Mouse (Mus musculus) brain, embryonic 14.5 days (tissue): ENCODE data around the gene Erc1.

Experiments
- CTCF ChIP-seq: fragments of 200-500 bp; IDR thresholded peaks from 2 replicates; pipeline ENCODE4 v1.5.1; 2012; ENCODE audit warnings: inconsistent platforms, mild to moderate bottlenecking, moderate library complexity, borderline replicate concordance; ENCODE audit not compliant: insufficient read depth, insufficient read length; ENCODE audit errors: extremely low read depth
- POLR2A ChIP-seq: fragments of 200-500 bp; IDR thresholded peaks from 2 replicates; pipeline ENCODE4 v1.6.1; 2012; ENCODE audit warnings: mild to moderate bottlenecking, inconsistent platforms, borderline replicate concordance; ENCODE audit not compliant: poor library complexity, insufficient read depth, insufficient read length, severe bottlenecking; ENCODE audit errors: extremely low read depth

DNA sequence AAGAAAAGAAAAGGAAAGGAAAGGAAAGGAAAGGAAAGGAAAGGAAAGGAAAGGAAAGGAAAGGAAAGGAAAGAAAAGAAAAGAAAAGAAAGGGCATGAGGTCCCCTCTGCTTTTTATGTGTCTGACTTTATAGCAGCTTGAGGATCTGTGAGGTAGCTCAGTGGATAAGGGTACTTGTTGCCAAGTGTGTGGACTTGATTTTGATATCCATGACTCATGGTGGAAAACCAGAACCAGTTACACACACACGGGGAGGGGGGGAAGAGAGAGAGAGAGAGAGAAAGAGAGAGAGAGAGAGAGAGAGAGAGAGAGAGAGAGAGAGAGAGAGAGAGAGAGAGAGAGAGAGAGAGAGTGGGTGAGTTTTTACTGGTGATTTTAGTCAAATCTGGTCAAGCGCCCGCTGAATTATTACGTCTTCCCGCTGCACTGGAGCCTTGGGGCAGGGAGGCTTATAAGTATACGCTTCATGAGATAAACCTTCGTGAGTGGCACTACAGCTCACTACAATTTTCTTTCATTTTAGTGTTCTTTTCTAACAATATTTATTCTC, 204.7 kb downstream of the Erc1 start:
- no peak for TF ChIP-seq CTCF
- TF ChIP-seq POLR2A = no peak
